Comparison of ENCODE assay signal across 8 mouse cellular contexts in the genomic region with DNA sequence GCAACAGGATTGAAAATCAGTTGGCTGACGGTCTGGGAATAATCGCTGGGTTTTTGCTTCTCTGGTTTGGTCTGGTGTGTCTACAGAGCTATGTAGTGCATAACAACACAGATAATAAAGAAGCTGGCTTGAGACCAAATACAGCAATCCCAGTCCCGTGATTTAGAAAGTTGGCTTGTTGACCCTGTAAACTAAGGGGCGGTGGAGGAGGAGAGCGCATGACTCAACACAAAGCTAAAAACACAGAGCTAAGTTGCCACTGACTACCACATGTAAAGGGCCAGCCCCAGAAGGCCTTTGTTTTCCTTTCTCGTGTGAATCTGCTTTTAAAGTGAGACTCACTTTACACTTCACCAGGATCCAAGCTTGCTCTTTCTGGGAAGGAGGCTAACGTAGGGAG. TPM values are rescaled to one million over a fixed set of nuclear protein-coding genes. Genes with fewer than 3 reads are reported as not detected.
DNase-seq lines count a peak whose midpoint lies in the region; ATAC-seq lines count a peak whose summit lies in the region.

No protein-coding gene starts in this region.

- H3K9me3 ChIP-seq in midbrain, embryonic 14.5 days (ENCODE audit: control insufficient read depth, low read length), result no peaks in the 10 kb centered on the region
- H3K9me3 ChIP-seq in midbrain, embryonic 13.5 days, result no peaks in the 10 kb centered on the region
- H3K9me3 ChIP-seq in embryonic facial prominence, embryonic 13.5 days, result no peaks in the 10 kb centered on the region
- no peaks in the 10 kb centered on the region for H3K9me3 ChIP-seq in hindbrain, embryonic 16.5 days (ENCODE audit: control insufficient read depth, low read length)

- peak; percentile 39 for DNase-seq in midbrain, embryonic 14.5 days
- DNase-seq in lung, postnatal 10 days, result peak; percentile 70
- DNase-seq in thymus, postnatal 25 days, result peak; percentile 40
- no peak for DNase-seq in cerebellum, postnatal 36 days
- DNase-seq in urinary bladder, postnatal 25 days (ENCODE audit: low spot score), result no peak

- no peaks in the 10 kb centered on the region for H3K27me3 ChIP-seq in midbrain, embryonic 14.5 days (ENCODE audit: control insufficient read depth, insufficient read depth, low read length)
- H3K27me3 ChIP-seq in midbrain, embryonic 13.5 days, result no peaks in the 10 kb centered on the region
- H3K27me3 ChIP-seq in embryonic facial prominence, embryonic 13.5 days, result no peaks in the 10 kb centered on the region
- no peaks in the 10 kb centered on the region for H3K27me3 ChIP-seq in hindbrain, embryonic 16.5 days (replicated peaks; ENCODE audit: control insufficient read depth, insufficient read depth, low read length)

- H3K4me3 ChIP-seq in midbrain, embryonic 14.5 days (replicated peaks; ENCODE audit: low read depth, low read length), result no peak overlapping the region
- no peak overlapping the region for H3K4me3 ChIP-seq in midbrain, embryonic 13.5 days (replicated peaks)
- no peak overlapping the region for H3K4me3 ChIP-seq in embryonic facial prominence, embryonic 13.5 days
- H3K4me3 ChIP-seq in hindbrain, embryonic 16.5 days (ENCODE audit: low read length), result no peak overlapping the region

- ATAC-seq in midbrain, embryonic 14.5 days (ENCODE audit: low FRiP score, low TSS enrichment), result no peak
- ATAC-seq in midbrain, embryonic 13.5 days, result no peak
- no peak for ATAC-seq in embryonic facial prominence, embryonic 13.5 days (ENCODE audit: insufficient number of reproducible peaks, insufficient read depth, low FRiP score, low TSS enrichment, low read depth)
- peak; percentile 13; the same call in 1 of the 2 replicates for ATAC-seq in hindbrain, embryonic 16.5 days

- H3K27ac ChIP-seq in midbrain, embryonic 14.5 days (replicated peaks; ENCODE audit: low read depth, low read length), result no peak overlapping the region
- no peak overlapping the region for H3K27ac ChIP-seq in midbrain, embryonic 13.5 days
- peak overlapping the region; percentile 68 for H3K27ac ChIP-seq in embryonic facial prominence, embryonic 13.5 days
- peak overlapping the region; percentile 45; the same call in 1 of the 2 replicates for H3K27ac ChIP-seq in hindbrain, embryonic 16.5 days (ENCODE audit: low read depth, low read length)

- H3K4me1 ChIP-seq in midbrain, embryonic 14.5 days (ENCODE audit: control insufficient read depth, insufficient read depth, low read length), result peaks cover 9% of the 10 kb centered on the region
- H3K4me1 ChIP-seq in midbrain, embryonic 13.5 days (replicated peaks), result peaks cover 13% of the 10 kb centered on the region
- H3K4me1 ChIP-seq in embryonic facial prominence, embryonic 13.5 days, result peaks cover 18% of the 10 kb centered on the region
- H3K4me1 ChIP-seq in hindbrain, embryonic 16.5 days (ENCODE audit: control insufficient read depth, insufficient read depth, low read depth, low read length), result peaks cover 4% of the 10 kb centered on the region

- H3K36me3 ChIP-seq in midbrain, embryonic 14.5 days (ENCODE audit: control insufficient read depth, insufficient read depth, low read length), result no peaks in the 10 kb centered on the region
- no peaks in the 10 kb centered on the region for H3K36me3 ChIP-seq in midbrain, embryonic 13.5 days
- no peaks in the 10 kb centered on the region for H3K36me3 ChIP-seq in embryonic facial prominence, embryonic 13.5 days
- no peaks in the 10 kb centered on the region for H3K36me3 ChIP-seq in hindbrain, embryonic 16.5 days (ENCODE audit: control insufficient read depth, insufficient read depth, low read length)

- H3K4me2 ChIP-seq in midbrain, embryonic 14.5 days (ENCODE audit: low read length), result no peak overlapping the region
- H3K4me2 ChIP-seq in midbrain, embryonic 13.5 days (replicated peaks), result no peak overlapping the region
- H3K4me2 ChIP-seq in embryonic facial prominence, embryonic 13.5 days, result 0 out of 2 replicates have a peak overlapping the region, but pooled peaks have one; percentile 9
- no peak overlapping the region for H3K4me2 ChIP-seq in hindbrain, embryonic 16.5 days (ENCODE audit: low read length)

- no peak overlapping the region for H3K9ac ChIP-seq in midbrain, embryonic 14.5 days (replicated peaks; ENCODE audit: low read length)
- no peak overlapping the region for H3K9ac ChIP-seq in midbrain, embryonic 13.5 days (replicated peaks)
- no peak overlapping the region for H3K9ac ChIP-seq in embryonic facial prominence, embryonic 13.5 days
- no peak overlapping the region for H3K9ac ChIP-seq in hindbrain, embryonic 16.5 days (ENCODE audit: low read depth, low read length)

- 56% methylated on average over 7 of the region's 7 CpGs for WGBS in midbrain, embryonic 14.5 days
- 56% methylated on average over 7 of the region's 7 CpGs for WGBS in midbrain, embryonic 13.5 days
- WGBS in embryonic facial prominence, embryonic 13.5 days, result 48% methylated on average over 7 of the region's 7 CpGs
- WGBS in hindbrain, embryonic 16.5 days, result 42% methylated on average over 7 of the region's 7 CpGs

RNA-seq across cellular contexts. Expression of a gene that starts 3.5 kb away (rescaled TPM):
- 599 and 615 TPM in 2 replicates for polyA plus RNA-seq in midbrain, embryonic 14.5 days (2014; fragmentation: Nextera tagmentation; extraction: Ambion mirVana)
- 442 and 449 TPM in 2 replicates for polyA plus RNA-seq in midbrain, embryonic 13.5 days (2015; fragmentation: Nextera tagmentation; extraction: Ambion mirVana)
- 659 and 793 TPM in 2 replicates for polyA plus RNA-seq in embryonic facial prominence, embryonic 13.5 days (2015; fragmentation: Nextera tagmentation; extraction: Ambion mirVana)
- 786 and 849 TPM in 2 replicates for polyA plus RNA-seq in hindbrain, embryonic 16.5 days (2015; fragmentation: Nextera tagmentation; extraction: Ambion mirVana)

Comparison
In these comparisons a context has a peak if more than half of its experiments do, and no peak if none do; other contexts are left out.
1. DNase-seq: peak in midbrain, embryonic 14.5 days (single experiment), lung, postnatal 10 days (single experiment) and thymus, postnatal 25 days (single experiment); none in cerebellum, postnatal 36 days (0 of 2) and urinary bladder, postnatal 25 days (single experiment).
2. H3K27ac ChIP-seq: peak in embryonic facial prominence, embryonic 13.5 days (single experiment) and hindbrain, embryonic 16.5 days (single experiment); none in midbrain, embryonic 14.5 days (single experiment) and midbrain, embryonic 13.5 days (single experiment).